Mouse (Mus musculus) heart, embryonic 14.5 days (tissue): ENCODE data around the gene Kif18a. TPM values are rescaled to one million over a fixed set of nuclear protein-coding genes. Genes with fewer than 3 reads are reported as not detected.

Experiments used
- ATAC-seq: fragments of 200-750 bp; cut with Nextera tagmentation; 2 replicates; pipeline ENCODE4 v1.8.0; 2017; ENCODE audit warnings: low read depth, moderate TSS enrichment; ENCODE audit not compliant: insufficient number of reproducible peaks, insufficient read depth, low FRiP score
- H3K27ac ChIP-seq, 2 experiments: fragments of 200-500 bp in 1 of 2; fragments of 300-500 bp in 1 of 2; sonication (generic) in 1 of 2; replicated peaks in 1 of 2; 2 replicates each; pipeline ENCODE4 v1.5.1; 2012 to 2014; ENCODE audit warnings: low read depth in 2 of 2, low read length in 2 of 2, control low read depth in 1 of 2, mild to moderate bottlenecking in 1 of 2, mixed read lengths in 1 of 2; ENCODE audit not compliant: control insufficient read depth in 1 of 2, insufficient read depth in 1 of 2
- H3K27me3 ChIP-seq: fragments of 300-500 bp; sonication (generic); 2 replicates; pipeline ENCODE4 v1.6.1; 2014; ENCODE audit warnings: mild to moderate bottlenecking, low read length, control low read depth; ENCODE audit not compliant: control insufficient read depth, insufficient read depth
- H3K36me3 ChIP-seq: fragments of 300-500 bp; sonication (generic); 2 replicates; pipeline ENCODE4 v1.6.1; 2014; ENCODE audit warnings: mild to moderate bottlenecking, control low read depth, low read length, mixed read lengths; ENCODE audit not compliant: control insufficient read depth, insufficient read depth
- H3K4me1 ChIP-seq, 2 experiments: fragments of 200-500 bp in 1 of 2; fragments of 300-500 bp in 1 of 2; sonication (generic) in 1 of 2; 2 replicates each; pipeline ENCODE4 v1.6.1; 2012 to 2014; ENCODE audit warnings: low read length in 2 of 2, control low read depth in 1 of 2, mixed read lengths in 1 of 2; ENCODE audit not compliant: control insufficient read depth in 2 of 2, insufficient read depth in 2 of 2
- H3K4me2 ChIP-seq: fragments of 300-500 bp; sonication (generic); 2 replicates; pipeline ENCODE4 v1.6.1; 2014; ENCODE audit warnings: mild to moderate bottlenecking, low read length
- H3K4me3 ChIP-seq, 2 experiments: fragments of 200-500 bp in 1 of 2; fragments of 300-500 bp in 1 of 2; sonication (generic) in 1 of 2; 2 replicates each; pipeline ENCODE4 v1.5.1; 2012 to 2014; ENCODE audit warnings: low read length in 2 of 2, mild to moderate bottlenecking in 2 of 2, control low read depth in 1 of 2, low read depth in 1 of 2, moderate library complexity in 1 of 2; ENCODE audit not compliant: control insufficient read depth in 1 of 2, insufficient read depth in 1 of 2
- H3K9ac ChIP-seq: fragments of 300-500 bp; sonication (generic); 2 replicates; pipeline ENCODE4 v1.6.1; 2014; ENCODE audit warnings: mild to moderate bottlenecking, low read length
- H3K9me3 ChIP-seq: fragments of 300-500 bp; sonication (generic); 2 replicates; pipeline ENCODE4 v1.6.1; 2016; ENCODE audit warnings: low read length, control low read depth; ENCODE audit not compliant: control insufficient read depth
- WGBS: fragments of 180-500 bp; shearing (Covaris S2); extraction: QIAGEN DNeasy Blood & Tissue Kit; methylation state at CpG from one replicate; pipeline ENCODE4 v1.1.7; 2014; 5-methylcytosine and 5-hydroxymethylcytosine counted together
- polyA plus RNA-seq: library from polyadenylated mRNA; unstranded; fragments of >200 nt; fragmentation: Nextera tagmentation; extraction: Ambion mirVana; gene quantifications from 2 replicates; pipeline ENCODE4 v1.2.1, GENCODE M21; 2014

Kif18a gene
- polyA plus RNA-seq, 1 experiment from 2014 or later, result 12.6 TPM

DNA sequence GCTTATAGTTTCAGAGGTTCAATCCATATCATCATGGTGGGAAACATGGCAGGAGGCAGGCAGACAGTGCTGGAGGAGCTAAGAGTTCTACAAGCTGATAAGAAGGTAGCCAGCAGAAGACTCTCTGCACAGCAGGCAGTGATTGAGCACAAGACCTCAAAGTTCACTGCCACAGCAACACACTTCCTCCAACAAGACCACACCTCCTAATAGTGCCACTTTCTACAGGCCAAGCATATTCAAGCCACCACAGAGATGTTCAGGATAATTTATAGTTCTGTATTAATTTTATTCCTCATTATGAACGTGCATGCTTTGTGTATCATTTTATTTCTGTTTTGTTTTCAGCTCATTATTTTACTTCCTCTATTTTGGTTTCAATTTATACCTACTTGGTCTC lies 85.4 kb downstream of the Kif18a start:
- Histone ChIP-seq H3K36me3 (no peaks in the 10 kb centered on the region), H3K27ac (no peak overlapping the region), H3K9ac (no peak overlapping the region), H3K4me3 (no peak overlapping the region), H3K9me3 (no peaks in the 10 kb centered on the region), H3K27me3 (no peaks in the 10 kb centered on the region), H3K4me2 (no peak overlapping the region), H3K4me1 (no peaks in the 10 kb centered on the region)
- 55% methylated on average over 1 of the region's 1 CpGs for WGBS
- no peak for ATAC-seq

DNA sequence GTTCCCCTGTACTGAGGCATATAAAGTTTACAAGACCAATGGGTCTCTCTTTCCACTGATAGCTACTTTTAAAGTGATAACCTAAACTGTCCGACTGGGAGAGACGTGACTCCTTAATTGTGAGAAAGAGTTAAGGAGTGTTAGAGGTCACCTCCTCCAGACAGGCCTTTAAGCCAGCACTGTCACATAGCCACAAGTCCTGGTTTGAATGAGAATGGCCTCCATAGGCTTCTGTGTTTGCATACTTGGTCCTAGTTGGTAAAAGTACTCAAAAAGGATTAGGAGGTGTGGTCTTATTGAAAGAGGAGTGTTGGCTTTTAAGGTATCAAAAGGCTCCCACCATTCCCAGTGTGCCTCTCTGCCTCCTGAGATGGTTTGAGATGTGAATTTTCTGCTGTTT lies 94.3 kb downstream of the Kif18a start:
- Histone ChIP-seq H3K9me3 (no peaks in the 10 kb centered on the region), H3K4me2 (no peak overlapping the region), H3K36me3 (no peaks in the 10 kb centered on the region), H3K4me3 (no peak overlapping the region), H3K27me3 (no peaks in the 10 kb centered on the region), H3K4me1 (no peaks in the 10 kb centered on the region), H3K27ac (no peak overlapping the region), H3K9ac (no peak overlapping the region)
- ATAC-seq, result no peak
- 28% methylated on average over 2 of the region's 2 CpGs for WGBS

- Histone ChIP-seq H3K4me1 (no peaks in the 10 kb centered on the region), H3K4me3 (no peak overlapping the region), H3K27ac (no peak overlapping the region), H3K4me2 (no peak overlapping the region), H3K36me3 (no peaks in the 10 kb centered on the region), H3K27me3 (no peaks in the 10 kb centered on the region), H3K9me3 (no peaks in the 10 kb centered on the region), H3K9ac (no peak overlapping the region)
- 76% methylated on average over 1 of the region's 1 CpGs for WGBS
- ATAC-seq, result no peak
Observed at GRCm38 (mm10) chr2:109384019-109384418, 103.5 kb downstream of the Kif18a start.

DNA sequence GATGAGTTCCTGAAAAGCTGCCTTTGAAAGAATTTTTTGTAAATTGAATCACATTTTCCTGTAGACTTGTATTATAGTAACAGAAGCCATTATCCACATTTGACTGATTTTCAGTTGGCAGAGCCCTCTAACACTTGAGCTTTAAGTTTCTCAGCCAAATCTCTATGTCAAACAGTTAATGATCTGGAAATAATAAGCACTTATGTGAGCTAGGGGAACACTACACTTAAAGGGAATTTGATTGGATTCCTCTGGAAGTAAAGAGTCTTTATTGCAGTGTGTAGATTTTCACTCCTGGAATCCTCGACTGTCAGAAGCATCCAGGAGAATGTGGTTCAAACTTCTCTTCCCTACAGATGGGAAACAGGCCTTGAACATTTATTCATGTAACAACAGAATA lies 105.7 kb downstream of the Kif18a start:
- no peaks in the 10 kb centered on the region for H3K36me3 ChIP-seq
- no peak overlapping the region for H3K4me3 ChIP-seq
- WGBS, result 68% methylated on average over 1 of the region's 1 CpGs
- H3K27ac ChIP-seq, result no peak overlapping the region
- no peaks in the 10 kb centered on the region for H3K9me3 ChIP-seq
- no peaks in the 10 kb centered on the region for H3K27me3 ChIP-seq
- H3K9ac ChIP-seq, result no peak overlapping the region
- no peak for ATAC-seq
- no peak overlapping the region for H3K4me2 ChIP-seq
- H3K4me1 ChIP-seq, result no peaks in the 10 kb centered on the region

- Histone ChIP-seq H3K9me3 (no peaks in the 10 kb centered on the region), H3K27ac (no peak overlapping the region), H3K4me2 (no peak overlapping the region), H3K4me3 (no peak overlapping the region), H3K4me1 (no peaks in the 10 kb centered on the region), H3K9ac (no peak overlapping the region), H3K36me3 (no peaks in the 10 kb centered on the region), H3K27me3 (no peaks in the 10 kb centered on the region)
- 57% methylated on average over 5 of the region's 5 CpGs for WGBS
- no peak for ATAC-seq
Observed at GRCm38 (mm10) chr2:109388733-109389132, 108.2 kb downstream of the Kif18a start.

GRCm38 (mm10) chr2:109389977-109390376 lies 109.4 kb downstream of the Kif18a start:
- no peak overlapping the region for H3K27ac ChIP-seq
- no peaks in the 10 kb centered on the region for H3K36me3 ChIP-seq
- ATAC-seq, result no peak
- H3K4me2 ChIP-seq, result no peak overlapping the region
- 29% methylated on average over 1 of the region's 1 CpGs for WGBS
- no peaks in the 10 kb centered on the region for H3K9me3 ChIP-seq
- H3K4me1 ChIP-seq, result no peaks in the 10 kb centered on the region
- no peak overlapping the region for H3K9ac ChIP-seq
- H3K4me3 ChIP-seq, result no peak overlapping the region
- H3K27me3 ChIP-seq, result no peaks in the 10 kb centered on the region

Other genes starting within 250 kb of the Kif18a start
- 17.6 and 19.3 TPM in 2 replicates for gene Mettl15, start within 50 bp of the Kif18a start, polyA plus RNA-seq